ENCODE assay signal across 12 mouse cellular contexts in genomic region chr2:61986967-61987550, GRCm38 (mm10). TPM values are rescaled to one million over a fixed set of nuclear protein-coding genes. Genes with fewer than 3 reads are reported as not detected.
DNase-seq lines count a peak whose midpoint lies in the region; ATAC-seq and TF ChIP-seq lines count a peak whose summit lies in the region.
"Had no signal": no experiment of that assay in that cellular context is flagged by ENCODE, and none has a peak within 500 bp of the region (broad histone marks: within the 10 kb centered on the region; RNA-seq: fewer than 3 reads in every experiment).

No protein-coding gene starts in this region.

- intact Hi-C loops in heart, postnatal 10 days (cut with DNase I): loop anchor here (2.0 to 5.0 kb wide), 3 partner anchors 300 to 640 kb away; no protein-coding TSS in a partner anchor

- H3K9ac ChIP-seq in forebrain, embryonic 14.5 days (ENCODE audit: low read length): no peak overlapping the region
- no peak overlapping the region for H3K9ac ChIP-seq in forebrain, embryonic 16.5 days (replicated peaks; ENCODE audit: low read depth, low read length)
- H3K9ac ChIP-seq in midbrain, embryonic 14.5 days (replicated peaks; ENCODE audit: low read length): no peak overlapping the region
- no peak overlapping the region for H3K9ac ChIP-seq in midbrain, embryonic 15.5 days
- no peak overlapping the region for H3K9ac ChIP-seq in stomach, postnatal 0 days (ENCODE audit: low read length)
- H3K9ac ChIP-seq: limb, embryonic 15.5 days had no signal

- DNase-seq in forebrain, embryonic 14.5 days (ENCODE audit: low spot score): peak; percentile 48
- DNase-seq in midbrain, embryonic 14.5 days: peak; percentile 64
- DNase-seq in layer of hippocampus, adult 9-11 months: peak; percentile 9
- DNase-seq in stomach, postnatal 0 days (ENCODE audit: low spot score): no peak
- DNase-seq in heart, postnatal 10 days: no peak
- DNase-seq: heart, adult 18-20 months; kidney, adult 11 months had no signal

- H3K4me3 ChIP-seq in forebrain, embryonic 14.5 days (ENCODE audit: low read depth, low read length): no peak overlapping the region
- no peak overlapping the region for H3K4me3 ChIP-seq in forebrain, embryonic 16.5 days (replicated peaks; ENCODE audit: low read length)
- no peak overlapping the region for H3K4me3 ChIP-seq in midbrain, embryonic 14.5 days (replicated peaks; ENCODE audit: low read depth, low read length)
- no peak overlapping the region for H3K4me3 ChIP-seq in midbrain, embryonic 15.5 days
- H3K4me3 ChIP-seq in stomach, postnatal 0 days (ENCODE audit: low read depth, low read length): no peak overlapping the region
- H3K4me3 ChIP-seq: limb, embryonic 15.5 days had no signal

- H3K4me1 ChIP-seq in forebrain, embryonic 14.5 days (ENCODE audit: control insufficient read depth, insufficient read depth, low read length): no peaks in the 10 kb centered on the region
- no peaks in the 10 kb centered on the region for H3K4me1 ChIP-seq in forebrain, embryonic 16.5 days (replicated peaks; ENCODE audit: control insufficient read depth, insufficient read depth, low read length)
- H3K4me1 ChIP-seq in midbrain, embryonic 14.5 days (ENCODE audit: control insufficient read depth, insufficient read depth, low read length): no peaks in the 10 kb centered on the region
- H3K4me1 ChIP-seq in midbrain, embryonic 15.5 days: no peaks in the 10 kb centered on the region
- no peaks in the 10 kb centered on the region for H3K4me1 ChIP-seq in stomach, postnatal 0 days (replicated peaks; ENCODE audit: control insufficient read depth, insufficient read depth)
- H3K4me1 ChIP-seq: limb, embryonic 15.5 days had no signal

- no peak overlapping the region for H3K4me2 ChIP-seq in forebrain, embryonic 14.5 days (ENCODE audit: low read length)
- H3K4me2 ChIP-seq in forebrain, embryonic 16.5 days (ENCODE audit: low read length): no peak overlapping the region
- H3K4me2 ChIP-seq in midbrain, embryonic 14.5 days (ENCODE audit: low read length): no peak overlapping the region
- no peak overlapping the region for H3K4me2 ChIP-seq in midbrain, embryonic 15.5 days
- H3K4me2 ChIP-seq in stomach, postnatal 0 days (replicated peaks; ENCODE audit: low read depth): no peak overlapping the region
- H3K4me2 ChIP-seq: limb, embryonic 15.5 days; midbrain, embryonic 11.5 days had no signal

- H3K36me3 ChIP-seq in forebrain, embryonic 14.5 days (ENCODE audit: control insufficient read depth, insufficient read depth, low read length): no peaks in the 10 kb centered on the region
- H3K36me3 ChIP-seq in forebrain, embryonic 16.5 days (ENCODE audit: control insufficient read depth, insufficient read depth): no peaks in the 10 kb centered on the region
- H3K36me3 ChIP-seq in midbrain, embryonic 14.5 days (ENCODE audit: control insufficient read depth, insufficient read depth, low read length): no peaks in the 10 kb centered on the region
- H3K36me3 ChIP-seq in midbrain, embryonic 15.5 days (replicated peaks): no peaks in the 10 kb centered on the region
- no peaks in the 10 kb centered on the region for H3K36me3 ChIP-seq in stomach, postnatal 0 days (ENCODE audit: control insufficient read depth, insufficient read depth, low read length)
- H3K36me3 ChIP-seq: limb, embryonic 15.5 days had no signal

- TF ChIP-seq EP300 in stomach, postnatal 0 days (optimal IDR thresholded peaks at IDR 0.05): no peak

- no peaks in the 10 kb centered on the region for H3K9me3 ChIP-seq in forebrain, embryonic 14.5 days (replicated peaks; ENCODE audit: control insufficient read depth, low read length)
- H3K9me3 ChIP-seq in forebrain, embryonic 16.5 days (ENCODE audit: control insufficient read depth, low read length): no peaks in the 10 kb centered on the region
- no peaks in the 10 kb centered on the region for H3K9me3 ChIP-seq in midbrain, embryonic 14.5 days (ENCODE audit: control insufficient read depth, low read length)
- H3K9me3 ChIP-seq in midbrain, embryonic 15.5 days: no peaks in the 10 kb centered on the region
- H3K9me3 ChIP-seq in stomach, postnatal 0 days (ENCODE audit: control insufficient read depth, low read length): no peaks in the 10 kb centered on the region
- H3K9me3 ChIP-seq: limb, embryonic 15.5 days had no signal

- peak; percentile 66 for TF ChIP-seq CTCF in stomach, postnatal 0 days (IDR thresholded peaks at IDR 0.05; ENCODE audit: low read depth)

- 60% methylated on average over 5 of the region's 5 CpGs for WGBS in forebrain, embryonic 14.5 days
- 57% methylated on average over 5 of the region's 5 CpGs for WGBS in forebrain, embryonic 16.5 days
- 57% methylated on average over 5 of the region's 5 CpGs for WGBS in midbrain, embryonic 14.5 days
- 48% methylated on average over 5 of the region's 5 CpGs for WGBS in midbrain, embryonic 15.5 days
- WGBS in stomach, postnatal 0 days: 53% methylated on average over 5 of the region's 5 CpGs

- H3K27me3 ChIP-seq in forebrain, embryonic 14.5 days (replicated peaks; ENCODE audit: control insufficient read depth, insufficient read depth, low read length): no peaks in the 10 kb centered on the region
- no peaks in the 10 kb centered on the region for H3K27me3 ChIP-seq in forebrain, embryonic 16.5 days (replicated peaks; ENCODE audit: control insufficient read depth, insufficient read depth, low read length)
- no peaks in the 10 kb centered on the region for H3K27me3 ChIP-seq in midbrain, embryonic 14.5 days (ENCODE audit: control insufficient read depth, insufficient read depth, low read length)
- no peaks in the 10 kb centered on the region for H3K27me3 ChIP-seq in midbrain, embryonic 15.5 days (replicated peaks)
- no peaks in the 10 kb centered on the region for H3K27me3 ChIP-seq in stomach, postnatal 0 days (ENCODE audit: control insufficient read depth, insufficient read depth, low read length)
- H3K27me3 ChIP-seq: limb, embryonic 15.5 days had no signal

- no peak for ATAC-seq in forebrain, embryonic 14.5 days
- ATAC-seq in forebrain, embryonic 16.5 days: no peak
- ATAC-seq in midbrain, embryonic 14.5 days (ENCODE audit: low FRiP score, low TSS enrichment): no peak; the same call in 1 of the 2 replicates
- ATAC-seq in midbrain, embryonic 15.5 days (replicated peaks): no peak
- ATAC-seq in stomach, postnatal 0 days (ENCODE audit: low FRiP score, low TSS enrichment): no peak
- no peak for ATAC-seq in monocyte, adult 5-6 weeks (replicated peaks; ENCODE audit: insufficient number of reproducible peaks, low FRiP score, low TSS enrichment, poor library complexity, severe bottlenecking)

- no peak overlapping the region for H3K27ac ChIP-seq in forebrain, embryonic 14.5 days (ENCODE audit: low read depth, low read length)
- H3K27ac ChIP-seq in forebrain, embryonic 16.5 days (ENCODE audit: low read length): no peak overlapping the region
- no peak overlapping the region for H3K27ac ChIP-seq in midbrain, embryonic 14.5 days (replicated peaks; ENCODE audit: low read depth, low read length)
- H3K27ac ChIP-seq in midbrain, embryonic 15.5 days: no peak overlapping the region
- no peak overlapping the region for H3K27ac ChIP-seq in stomach, postnatal 0 days (replicated peaks)
- H3K27ac ChIP-seq: limb, embryonic 15.5 days had no signal

RNA-seq across cellular contexts. Expression of gene Slc4a10, which starts 59.2 kb away (rescaled TPM):
- polyA plus RNA-seq in forebrain, embryonic 14.5 days (2014; fragmentation: Nextera tagmentation; extraction: Ambion mirVana): 6.6 and 9.0 TPM in 2 replicates
- 9.7 and 13.8 TPM in 2 replicates for polyA plus RNA-seq in forebrain, embryonic 16.5 days (2015; fragmentation: Nextera tagmentation; extraction: Ambion mirVana)
- polyA plus RNA-seq in midbrain, embryonic 14.5 days (2014; fragmentation: Nextera tagmentation; extraction: Ambion mirVana): 20.1 and 22.1 TPM in 2 replicates
- 17.4 and 20.9 TPM in 2 replicates for polyA plus RNA-seq in midbrain, embryonic 15.5 days (2015; fragmentation: Nextera tagmentation; extraction: Ambion mirVana)
- 0.15 and 0.16 TPM in 2 replicates for polyA plus RNA-seq in stomach, postnatal 0 days (2015; fragmentation: Nextera tagmentation; extraction: Ambion mirVana)
- total RNA-seq in heart, postnatal 10 days (2021): not detected
- not detected in 3 replicates for total RNA-seq in monocyte, adult 5-6 weeks (2017)
- total RNA-seq: heart, adult 18-20 months had no signal

Comparison
In these comparisons a context has a peak if more than half of its experiments do, and no peak if none do; other contexts are left out.
1. DNase-seq: peak in forebrain, embryonic 14.5 days (single experiment), midbrain, embryonic 14.5 days (single experiment) and layer of hippocampus, adult 9-11 months (single experiment); none in stomach, postnatal 0 days (single experiment) and heart, postnatal 10 days (0 of 2).